Mouse (Mus musculus): Measurements from ENCODE around the gene Fabp2. TPM values are rescaled to one million over a fixed set of nuclear protein-coding genes. Genes with fewer than 3 reads are reported as not detected.
"Not testable (repeated sequence)": the region's sequence is repeated elsewhere in the genome, so short reads cannot be mapped to it uniquely, and the experiment has no call there.

Fabp2 gene
- polyA plus RNA-seq, 1 experiment from 2014 or later: 0.86 TPM

DNA sequence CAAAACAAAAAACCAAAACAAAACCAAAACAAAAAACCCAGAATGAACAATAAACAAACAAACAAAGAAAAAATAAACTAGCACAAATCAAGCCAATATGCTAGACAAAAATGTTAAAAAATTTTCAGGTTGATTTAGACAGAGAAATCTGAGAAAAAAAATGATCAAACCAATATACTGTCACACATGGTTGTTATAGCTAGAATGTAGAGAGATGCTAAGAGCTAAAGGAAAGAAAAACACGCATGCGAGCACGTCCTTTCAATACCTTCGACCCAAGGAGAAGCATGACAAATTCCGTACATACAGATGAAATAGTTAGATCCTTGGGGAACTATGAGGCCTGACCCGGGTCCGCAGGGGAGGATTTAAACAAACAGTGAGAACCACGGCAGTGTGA is 24.4 kb downstream of the Fabp2 start, which contains the start of gene Gm10959:
Gene Gm10959 (minus strand): TSS at position 101 of the 400 bp plus-strand sequence.
- no peak for DNase-seq (ENCODE audit: low spot score)

DNA sequence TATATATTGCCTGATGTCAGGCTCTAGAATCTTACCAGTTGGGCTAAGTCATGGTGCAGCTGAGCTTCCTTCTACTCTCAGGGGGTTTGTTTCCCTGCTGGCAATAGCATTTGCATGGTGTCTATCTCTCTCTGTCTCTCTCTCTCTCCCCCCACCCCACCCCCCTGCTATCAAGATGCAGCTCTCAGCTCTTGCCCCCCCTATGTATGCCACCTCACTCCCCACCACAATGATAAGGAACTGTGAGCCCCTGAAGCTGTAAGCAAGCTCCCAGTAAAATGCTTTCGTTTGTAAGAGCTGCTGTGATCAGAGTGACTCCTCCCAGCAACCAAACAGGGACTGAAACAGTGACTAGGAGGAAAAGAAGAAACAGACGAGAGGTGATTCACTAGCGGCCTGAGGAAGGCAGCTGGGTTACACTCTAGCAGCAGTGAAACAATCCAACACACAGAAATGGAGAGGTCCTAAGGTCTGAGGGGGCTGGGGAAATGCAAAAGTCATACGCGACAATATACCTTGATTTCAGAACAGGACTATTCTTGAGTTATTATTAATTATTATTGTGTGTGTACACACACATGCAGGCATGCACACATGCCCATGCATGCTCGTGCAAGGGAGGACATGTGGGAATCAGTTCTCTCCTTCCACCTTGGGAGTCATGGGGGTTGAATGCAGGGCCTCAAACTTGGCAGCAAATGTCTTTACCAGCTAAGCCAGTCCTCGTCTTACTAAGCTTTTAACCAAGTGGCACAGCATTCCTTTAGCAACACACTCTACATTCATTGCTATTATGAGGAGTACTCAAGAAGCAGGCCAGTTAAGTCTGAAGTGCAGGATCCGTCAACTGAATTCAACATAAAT is 25.9 kb downstream of the Fabp2 start:
- DNase-seq (ENCODE audit: low spot score): no peak

DNA sequence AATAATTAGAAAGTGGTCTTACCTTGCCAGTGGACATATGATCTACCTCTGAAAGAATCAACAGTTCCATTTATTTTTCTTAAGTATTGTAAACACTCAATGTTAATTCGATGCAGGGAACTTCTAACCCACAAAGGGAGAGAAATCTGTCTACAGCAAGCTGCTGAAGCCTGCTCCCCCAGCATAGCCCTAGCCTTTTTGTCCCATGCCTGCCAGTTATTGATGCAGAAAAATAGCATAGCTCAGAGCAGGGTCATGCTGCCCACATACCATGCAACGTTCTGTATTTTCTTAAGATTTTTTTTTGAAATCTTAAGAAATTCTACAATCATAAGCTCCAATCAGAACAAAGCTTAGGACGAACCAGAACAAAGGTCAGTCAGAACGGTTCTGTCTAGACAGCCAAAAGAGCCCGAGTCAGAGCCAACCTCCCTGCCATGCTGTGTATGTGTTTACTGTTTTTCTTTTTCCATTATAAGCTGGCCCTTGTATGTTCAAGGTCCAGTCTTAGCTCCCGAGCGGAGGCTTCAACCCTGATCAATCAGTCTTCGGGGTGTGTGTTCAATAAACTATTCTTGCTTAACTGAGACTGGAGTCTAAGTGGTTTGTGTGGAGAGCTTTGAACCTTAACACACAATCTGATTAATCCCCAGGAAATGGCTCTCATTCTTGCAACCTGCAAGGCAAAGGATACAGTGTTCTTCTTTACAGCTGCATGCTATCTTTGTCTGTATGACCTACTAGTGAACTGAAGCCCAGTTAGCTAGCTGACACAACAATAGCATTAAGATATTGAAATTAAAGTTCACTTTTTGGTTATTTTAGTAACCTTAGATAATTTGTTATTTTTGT is 27.0 kb downstream of the Fabp2 start:
- DNase-seq (ENCODE audit: low spot score): no peak

DNA sequence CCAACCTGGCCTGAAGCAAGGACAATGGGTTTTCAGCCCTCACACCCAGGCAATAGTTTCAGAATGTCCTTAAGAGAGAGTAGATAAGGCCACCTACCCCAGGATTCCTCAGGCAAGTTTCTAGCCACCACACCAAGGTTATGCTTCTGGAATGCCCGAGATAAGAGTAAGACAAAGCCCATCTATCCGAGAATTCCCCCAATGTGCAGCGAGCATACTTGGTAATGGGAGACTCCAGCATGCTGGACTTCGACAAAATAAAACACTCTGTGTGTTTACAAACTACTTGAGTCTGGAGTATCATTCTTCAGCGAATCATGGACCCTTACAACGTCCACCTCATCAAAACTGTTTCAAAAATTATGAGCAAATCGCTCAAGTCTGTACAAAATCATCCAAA is 28.3 kb downstream of the Fabp2 start:
- DNase-seq (ENCODE audit: low spot score): no peak

DNA sequence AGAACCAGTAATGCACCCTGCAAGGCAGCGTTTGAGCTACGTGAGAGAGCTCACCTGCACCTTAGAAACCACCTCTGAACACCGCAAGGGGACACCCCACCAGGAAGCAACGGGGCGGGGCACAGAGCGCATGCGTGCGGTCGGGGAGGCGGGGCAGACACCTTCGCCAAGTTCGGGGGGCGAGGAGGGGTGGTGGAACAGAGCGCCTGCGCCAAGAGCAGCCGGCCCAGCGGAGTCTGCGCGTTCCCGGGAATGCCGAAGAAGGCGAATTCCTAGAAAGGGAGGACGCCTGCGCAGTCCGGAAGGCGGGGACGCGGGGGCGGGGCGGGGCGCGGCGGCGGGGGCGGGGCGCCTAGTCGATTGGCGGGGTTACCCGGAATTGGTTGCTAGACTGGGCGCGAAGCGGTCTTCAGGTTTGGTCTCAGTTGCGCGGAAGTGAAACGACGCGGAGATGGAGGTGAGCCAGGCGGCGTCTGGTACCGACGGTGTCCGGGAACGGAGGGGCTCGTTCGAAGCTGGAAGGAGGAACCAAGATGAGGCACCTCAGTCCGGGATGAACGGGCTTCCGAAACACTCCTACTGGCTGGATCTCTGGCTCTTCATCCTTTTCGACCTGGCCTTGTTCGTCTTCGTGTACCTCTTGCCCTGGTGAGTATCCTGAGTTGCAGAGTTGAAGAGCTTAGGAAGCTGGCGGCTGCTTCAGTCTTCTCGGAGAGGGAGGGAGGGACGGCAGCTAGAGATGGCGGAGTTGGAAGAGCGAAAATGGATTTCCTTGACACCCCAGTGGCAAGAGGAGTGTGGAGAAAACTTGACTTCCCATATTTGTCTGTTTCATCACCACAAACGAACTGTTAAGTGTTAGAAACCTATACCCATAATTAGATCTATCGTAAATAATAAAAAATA is 29.4 kb downstream of the Fabp2 start, which contains the start of gene 1810037I17Rik:
Gene 1810037I17Rik (plus strand): TSS at position 195 of the 906 bp plus-strand sequence.
- peak; percentile 95 for DNase-seq (ENCODE audit: low spot score)

DNA sequence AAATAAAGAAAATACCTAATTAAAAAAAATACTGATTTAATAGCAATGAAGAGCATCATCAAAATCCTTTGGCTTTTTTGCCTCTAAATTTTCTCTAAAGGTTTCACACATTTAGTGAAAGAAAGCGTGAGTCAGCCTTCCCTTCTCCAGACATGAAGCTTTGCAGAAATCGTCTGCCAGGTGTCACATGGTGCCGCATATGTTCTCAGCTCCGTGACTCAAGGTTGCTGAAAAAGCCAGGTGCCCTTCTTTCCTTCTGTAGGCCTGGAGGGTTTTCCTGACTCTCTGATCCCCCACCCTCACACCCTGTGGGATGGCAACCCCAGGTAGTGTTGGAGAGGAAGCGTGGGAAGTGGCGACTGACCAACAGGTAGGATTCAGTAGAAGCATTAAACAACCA is 34.9 kb downstream of the Fabp2 start:
- DNase-seq (ENCODE audit: low spot score): no peak

DNA sequence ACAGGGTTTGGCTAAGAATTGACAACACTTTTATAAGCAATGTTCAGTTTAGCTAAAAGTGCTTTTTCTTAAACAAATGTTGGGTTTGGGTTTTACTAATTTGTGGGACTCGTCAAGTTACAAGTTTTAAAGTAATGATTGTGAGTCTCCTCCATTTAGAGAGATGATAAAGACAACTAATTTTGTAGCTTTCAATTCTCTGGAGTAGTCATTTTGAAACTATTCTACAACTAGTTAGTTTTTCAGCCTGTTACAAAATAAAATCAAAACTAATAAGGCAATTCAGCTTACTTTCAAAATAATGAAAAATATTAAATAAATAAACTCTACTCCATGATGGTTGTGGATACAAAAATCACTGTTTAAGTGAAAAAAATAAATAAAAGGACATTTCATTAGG is 37.6 kb downstream of the Fabp2 start:
- no peak for DNase-seq (ENCODE audit: low spot score)

DNA sequence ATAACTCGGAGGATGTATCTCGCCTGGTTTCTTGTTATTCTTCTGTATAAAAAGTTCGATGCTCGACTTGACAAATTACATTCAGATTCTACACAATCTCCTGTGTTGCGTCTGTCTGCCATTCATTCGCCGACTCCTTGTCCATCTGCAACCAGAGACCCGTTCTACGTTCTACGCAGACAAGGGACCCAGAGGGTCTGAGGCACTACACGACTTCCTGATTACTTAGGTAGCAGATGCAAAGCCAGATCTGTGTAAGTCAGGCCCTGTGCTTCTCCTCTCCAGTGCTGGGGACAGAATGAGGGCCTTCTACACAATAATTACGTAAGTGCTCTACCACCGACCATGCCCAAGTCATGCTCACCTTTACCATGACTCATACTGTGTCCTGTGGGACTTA is 42.3 kb downstream of the Fabp2 start:
- DNase-seq (ENCODE audit: low spot score): not testable (repeated sequence)

DNA sequence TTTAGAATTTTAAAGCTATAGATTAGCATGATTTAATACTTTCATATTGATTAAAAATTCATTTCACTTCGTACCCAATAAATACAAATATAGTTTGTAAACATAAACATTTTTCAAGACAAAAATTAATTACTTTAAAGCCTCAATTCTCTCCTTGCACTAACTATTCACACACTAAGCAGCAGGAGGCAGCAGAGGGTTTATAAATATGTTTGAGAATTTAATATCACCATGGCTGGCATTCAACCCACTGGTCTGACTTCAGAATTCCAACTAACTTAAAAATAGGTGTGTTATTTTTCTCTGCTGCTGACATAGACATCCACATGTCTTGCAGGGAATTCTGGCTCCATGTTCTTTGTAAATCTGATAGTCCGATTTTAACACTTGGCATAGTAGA is 44.3 kb downstream of the Fabp2 start:
- peak; percentile 56 for DNase-seq (ENCODE audit: low spot score)

DNA sequence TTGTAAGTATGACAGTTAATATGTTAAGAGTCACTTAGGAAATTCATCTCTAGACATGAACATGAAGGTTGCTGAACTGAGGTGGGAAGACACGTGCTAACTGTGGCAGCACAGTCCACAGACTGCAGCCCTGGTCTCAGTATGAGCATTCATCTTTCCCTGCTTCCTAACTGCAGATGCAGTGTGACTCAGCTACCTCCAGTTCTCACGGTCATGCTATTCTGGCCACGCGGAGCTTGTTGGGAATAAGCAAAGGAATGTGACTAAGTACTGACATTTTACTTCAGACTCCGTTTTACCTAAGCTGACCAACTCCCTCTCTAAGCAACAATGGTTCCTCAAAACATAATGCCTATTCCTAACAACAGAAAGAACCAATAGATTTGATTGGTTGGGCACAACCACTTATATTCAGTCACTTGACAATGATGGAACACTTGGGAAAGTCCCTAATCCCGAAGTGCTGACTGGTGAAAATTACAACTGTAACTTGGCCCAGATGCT is 48.6 kb downstream of the Fabp2 start:
- no peak for DNase-seq (ENCODE audit: low spot score)

Other genes with a start within 250 kb of the Fabp2 start
- 2.4 and 2.5 TPM in 2 replicates for gene Pde5a, start 166.1 kb upstream of the Fabp2 start, polyA plus RNA-seq (2015; fragmentation: Nextera tagmentation; extraction: Ambion mirVana)
- not detected in 2 replicates for gene Gm10959, start 24.3 kb downstream of the Fabp2 start, polyA plus RNA-seq (2015; fragmentation: Nextera tagmentation; extraction: Ambion mirVana)
- 139 and 157 TPM in 2 replicates for gene 1810037I17Rik, start 29.1 kb downstream of the Fabp2 start, polyA plus RNA-seq (2015; fragmentation: Nextera tagmentation; extraction: Ambion mirVana)
- 4.5 and 6.9 TPM in 2 replicates for gene Usp53, start 89.4 kb downstream of the Fabp2 start, polyA plus RNA-seq (2015; fragmentation: Nextera tagmentation; extraction: Ambion mirVana)
- gene Myoz2, start 139.9 kb downstream of the Fabp2 start, polyA plus RNA-seq (2015; fragmentation: Nextera tagmentation; extraction: Ambion mirVana): 0.28 TPM in 1 of 2 replicates, not detected in the other